Mouse (Mus musculus): Measurements from ENCODE around the gene Ext2.

GRCm38 (mm10) chr2:93706407-93706806, 116.0 kb downstream of the Ext2 start:
- TF ChIP-seq POLR2A (IDR thresholded peaks at IDR 0.05; ENCODE audit: insufficient read length, low read depth) = no peak
- TF ChIP-seq USF1 (IDR thresholded peaks at IDR 0.05; ENCODE audit: low read depth) = no peak
- no peak for TF ChIP-seq E2F4 (IDR thresholded peaks at IDR 0.05; ENCODE audit: insufficient read depth)
- TF ChIP-seq MYOD1 (IDR thresholded peaks at IDR 0.05; ENCODE audit: control insufficient read depth in 1 of 3, insufficient read length in 2 of 3, low read depth in 2 of 3) = no peak
- TF ChIP-seq CEBPB (IDR thresholded peaks at IDR 0.05; ENCODE audit: insufficient read depth, poor library complexity, severe bottlenecking) = no peak
- TF ChIP-seq MAX (IDR thresholded peaks at IDR 0.05; ENCODE audit: low read depth) = no peak
- TF ChIP-seq POLR2AphosphoS2 (IDR thresholded peaks at IDR 0.05; ENCODE audit: insufficient read length, low read depth) = no peak
- TF ChIP-seq MYOG (IDR thresholded peaks at IDR 0.05; ENCODE audit: control insufficient read depth in 1 of 3, insufficient read depth in 1 of 3, insufficient read length in 2 of 3, low read depth in 2 of 3) = no peak
- no peak for TF ChIP-seq SRF (IDR thresholded peaks at IDR 0.05; ENCODE audit: control insufficient read depth, insufficient read length, low read depth)

Data from myocyte (in vitro differentiated cells).